Mouse (Mus musculus): ENCODE results near the gene Stpg2. TPM values are rescaled to one million over a fixed set of nuclear protein-coding genes. Genes with fewer than 3 reads are reported as not detected.
A peak's percentile ranks its signal among the peaks of the same experiment; 100 is the strongest.

Stpg2 gene
- polyA plus RNA-seq, 1 experiment from 2014 or later, result 0.19 TPM

DNA sequence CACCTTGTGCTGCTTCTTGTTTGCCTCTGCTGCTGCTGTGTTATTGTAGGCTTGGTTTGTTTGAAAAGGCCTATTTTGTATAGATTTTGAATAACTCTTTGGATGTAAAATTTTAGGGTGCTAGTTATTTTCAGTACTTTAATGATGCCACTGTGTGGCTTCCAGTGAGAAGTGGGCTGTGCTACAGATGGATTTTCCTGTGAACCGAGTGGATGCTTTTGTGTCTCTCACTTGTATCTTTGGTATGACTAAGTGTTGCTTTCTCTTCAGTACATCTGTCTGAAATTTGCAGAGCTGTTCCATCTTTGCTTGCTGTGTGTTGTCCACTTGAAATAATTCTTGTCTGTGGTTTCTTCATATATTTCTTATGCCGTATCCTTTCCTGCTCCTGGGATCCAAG is 106.2 kb downstream of the Stpg2 start:
- DNase-seq (ENCODE audit: low spot score), result no peak
- H3K27me3 ChIP-seq (ENCODE audit: control insufficient read depth, insufficient read depth, low read length), result no peaks in the 10 kb centered on the region
- no peaks in the 10 kb centered on the region for H3K36me3 ChIP-seq (ENCODE audit: control insufficient read depth, insufficient read depth, low read length)
- H3K9ac ChIP-seq (ENCODE audit: low read length), result no peak overlapping the region
- 83% methylated on average over 2 of the region's 2 CpGs for WGBS
- H3K4me2 ChIP-seq (ENCODE audit: low read depth), result no peak overlapping the region
- no peak overlapping the region for H3K27ac ChIP-seq (ENCODE audit: low read depth, low read length)
- H3K4me1 ChIP-seq (ENCODE audit: control insufficient read depth, insufficient read depth, low read length), result no peaks in the 10 kb centered on the region
- no peak for ATAC-seq (ENCODE audit: insufficient read depth, low FRiP score, low TSS enrichment)
- no peaks in the 10 kb centered on the region for H3K9me3 ChIP-seq (ENCODE audit: control insufficient read depth, low read length)
- no peak overlapping the region for H3K4me3 ChIP-seq (ENCODE audit: low read depth, low read length)

DNA sequence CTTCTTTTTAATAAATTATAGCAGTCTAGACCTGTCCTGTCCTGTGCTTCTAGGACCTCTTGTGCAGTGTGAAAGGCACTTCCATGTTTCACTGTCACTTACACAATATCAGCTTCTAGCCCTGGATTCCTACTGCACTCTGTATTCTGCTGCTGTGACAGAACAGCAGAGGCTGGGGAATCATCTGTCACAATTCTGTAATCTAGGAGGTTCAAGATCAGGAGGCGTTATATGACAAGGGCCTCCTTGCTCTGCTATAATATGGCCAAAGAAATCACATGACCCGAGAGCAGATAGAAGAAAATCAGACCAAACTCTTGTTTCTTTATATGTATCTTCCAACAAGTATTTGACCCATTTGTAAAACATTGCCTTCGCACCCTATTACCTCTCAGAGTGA is 175.0 kb downstream of the Stpg2 start:
- no peak for ATAC-seq (ENCODE audit: insufficient read depth, low FRiP score, low TSS enrichment)
- Histone ChIP-seq H3K4me3 (ENCODE audit: low read depth, low read length) (no peak overlapping the region), H3K9ac (ENCODE audit: low read length) (no peak overlapping the region), H3K27me3 (ENCODE audit: control insufficient read depth, insufficient read depth, low read length) (no peaks in the 10 kb centered on the region), H3K9me3 (ENCODE audit: control insufficient read depth, low read length) (no peaks in the 10 kb centered on the region), H3K4me2 (ENCODE audit: low read depth) (no peak overlapping the region), H3K4me1 (ENCODE audit: control insufficient read depth, insufficient read depth, low read length) (no peaks in the 10 kb centered on the region), H3K36me3 (ENCODE audit: control insufficient read depth, insufficient read depth, low read length) (no peaks in the 10 kb centered on the region), H3K27ac (ENCODE audit: low read depth, low read length) (no peak overlapping the region)
- WGBS, result 96% methylated on average over 3 of the region's 3 CpGs
- DNase-seq (ENCODE audit: low spot score), result no peak

DNA sequence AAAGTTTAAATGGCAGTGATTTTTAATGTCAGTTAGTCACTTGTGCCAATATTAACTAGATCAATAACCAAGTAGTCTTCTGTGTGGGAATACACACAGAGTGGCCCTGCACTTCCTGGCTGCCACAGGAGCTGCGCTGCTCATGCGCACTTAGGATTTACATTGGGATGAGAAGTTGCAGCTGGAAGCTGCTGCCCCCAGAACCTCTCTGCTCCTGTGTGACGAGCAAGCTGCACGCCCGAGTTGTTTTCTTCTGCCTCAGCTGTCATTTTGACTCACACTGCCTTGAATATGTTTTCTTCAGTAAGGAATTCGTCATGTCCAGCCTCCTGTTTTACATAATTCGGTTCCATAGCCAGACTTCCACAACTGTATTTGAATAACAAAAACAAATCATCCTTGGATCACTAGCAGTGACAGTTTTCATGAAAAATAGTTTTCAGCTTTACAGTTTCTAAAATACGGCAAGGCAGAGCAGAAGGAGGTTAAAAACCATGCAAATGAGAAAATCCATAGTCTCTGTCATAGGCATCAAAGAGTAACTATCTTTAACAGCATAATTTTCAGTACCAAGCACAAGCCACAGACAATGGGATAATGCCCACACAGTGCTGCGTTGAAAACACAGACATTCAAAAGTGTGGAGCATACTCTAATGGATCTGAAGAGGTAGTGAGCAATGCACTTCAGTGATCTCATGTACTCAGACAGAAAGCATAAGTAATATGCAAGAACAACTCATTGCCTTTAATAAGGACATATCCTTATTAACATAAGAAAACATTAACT is 191.8 kb downstream of the Stpg2 start:
- no peaks in the 10 kb centered on the region for H3K4me1 ChIP-seq (ENCODE audit: control insufficient read depth, insufficient read depth, low read length)
- no peaks in the 10 kb centered on the region for H3K9me3 ChIP-seq (ENCODE audit: control insufficient read depth, low read length)
- no peak overlapping the region for H3K9ac ChIP-seq (ENCODE audit: low read length)
- H3K4me3 ChIP-seq (ENCODE audit: low read depth, low read length), result no peak overlapping the region
- DNase-seq (ENCODE audit: low spot score) (peak; percentile 13), ATAC-seq (ENCODE audit: insufficient read depth, low FRiP score, low TSS enrichment) (no peak)
- WGBS, result 64% methylated on average over 9 of the region's 9 CpGs
- H3K4me2 ChIP-seq (ENCODE audit: low read depth), result no peak overlapping the region
- no peak overlapping the region for H3K27ac ChIP-seq (ENCODE audit: low read depth, low read length)
- no peaks in the 10 kb centered on the region for H3K27me3 ChIP-seq (ENCODE audit: control insufficient read depth, insufficient read depth, low read length)
- H3K36me3 ChIP-seq (ENCODE audit: control insufficient read depth, insufficient read depth, low read length), result no peaks in the 10 kb centered on the region

DNA sequence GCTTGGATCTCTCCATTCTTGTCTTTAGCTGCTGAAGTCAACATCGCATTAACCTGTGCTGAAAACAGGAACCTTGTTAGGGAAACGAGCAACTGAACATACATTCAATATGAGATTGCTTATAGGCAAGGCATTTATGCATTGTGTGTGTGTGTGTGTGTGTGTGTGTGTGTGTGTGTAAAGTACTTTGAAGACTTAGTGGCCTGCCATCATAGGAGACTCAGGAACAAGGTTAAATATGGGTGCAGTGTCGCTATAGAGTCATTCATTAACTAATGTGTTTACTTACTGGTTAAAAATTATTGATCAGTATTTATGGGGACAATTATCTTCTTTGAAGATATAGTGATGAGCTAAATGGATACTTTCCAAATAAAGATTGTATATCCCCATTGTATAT is 199.2 kb downstream of the Stpg2 start:
- DNase-seq (ENCODE audit: low spot score) (no peak), ATAC-seq (ENCODE audit: insufficient read depth, low FRiP score, low TSS enrichment) (no peak)
- Histone ChIP-seq H3K27ac (ENCODE audit: low read depth, low read length) (no peak overlapping the region), H3K36me3 (ENCODE audit: control insufficient read depth, insufficient read depth, low read length) (no peaks in the 10 kb centered on the region), H3K9ac (ENCODE audit: low read length) (no peak overlapping the region), H3K4me2 (ENCODE audit: low read depth) (no peak overlapping the region), H3K4me1 (ENCODE audit: control insufficient read depth, insufficient read depth, low read length) (no peaks in the 10 kb centered on the region), H3K27me3 (ENCODE audit: control insufficient read depth, insufficient read depth, low read length) (no peaks in the 10 kb centered on the region), H3K4me3 (ENCODE audit: low read depth, low read length) (no peak overlapping the region), H3K9me3 (ENCODE audit: control insufficient read depth, low read length) (no peaks in the 10 kb centered on the region)
- WGBS, result 92% methylated on average over 3 of the region's 3 CpGs

DNA sequence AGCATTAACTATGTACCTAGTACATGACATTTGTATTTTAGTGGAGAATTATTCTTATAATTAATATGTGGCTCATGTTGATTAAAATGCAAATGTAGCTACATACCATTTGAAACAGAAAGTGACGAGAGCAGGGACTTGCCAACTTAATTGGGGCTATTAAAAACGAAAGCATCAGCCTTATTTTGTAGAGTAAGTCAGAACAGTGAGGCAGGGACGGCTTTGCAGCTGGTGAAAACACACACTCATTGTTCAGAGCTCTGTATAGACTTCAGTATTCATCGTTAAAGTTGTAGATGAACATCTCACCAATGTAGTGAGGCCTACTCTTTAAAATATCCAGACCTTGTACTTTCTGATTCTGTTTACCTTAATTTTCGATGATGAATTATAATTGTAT is 213.6 kb downstream of the Stpg2 start:
- ATAC-seq (ENCODE audit: insufficient read depth, low FRiP score, low TSS enrichment) (no peak), DNase-seq (ENCODE audit: low spot score) (no peak)
- whole genome bisulfite sequencing, result 71% methylated on average over 5 of the region's 5 CpGs
- no peaks in the 10 kb centered on the region for H3K36me3 ChIP-seq (ENCODE audit: control insufficient read depth, insufficient read depth, low read length)
- H3K4me3 ChIP-seq (ENCODE audit: low read depth, low read length), result no peak overlapping the region
- no peak overlapping the region for H3K4me2 ChIP-seq (ENCODE audit: low read depth)
- H3K27me3 ChIP-seq (ENCODE audit: control insufficient read depth, insufficient read depth, low read length), result no peaks in the 10 kb centered on the region
- no peaks in the 10 kb centered on the region for H3K9me3 ChIP-seq (ENCODE audit: control insufficient read depth, low read length)
- H3K9ac ChIP-seq (ENCODE audit: low read length), result no peak overlapping the region
- H3K4me1 ChIP-seq (ENCODE audit: control insufficient read depth, insufficient read depth, low read length), result no peaks in the 10 kb centered on the region
- no peak overlapping the region for H3K27ac ChIP-seq (ENCODE audit: low read depth, low read length)

DNA sequence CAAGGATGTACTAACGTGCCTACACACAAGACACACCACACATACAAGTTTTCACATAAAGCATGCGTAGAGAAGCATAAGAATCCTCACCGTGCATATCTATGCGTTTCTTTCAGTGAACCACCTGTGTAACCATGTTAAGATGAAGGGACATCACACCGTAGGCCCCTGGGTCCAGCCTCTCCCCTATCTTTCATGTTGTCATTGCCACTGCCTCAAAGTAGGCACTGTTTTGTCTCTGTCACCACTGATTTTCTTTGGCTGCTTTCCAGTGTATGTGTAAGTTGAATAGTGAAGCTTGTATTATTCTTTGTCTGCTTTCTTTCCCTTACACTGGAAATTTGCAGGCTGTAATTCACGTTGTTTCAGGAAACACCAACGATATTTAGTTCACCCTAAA is 236.7 kb downstream of the Stpg2 start:
- DNase-seq (ENCODE audit: low spot score), result no peak
- 87% methylated on average over 7 of the region's 7 CpGs for WGBS
- H3K27me3 ChIP-seq (ENCODE audit: control insufficient read depth, insufficient read depth, low read length), result no peaks in the 10 kb centered on the region
- H3K36me3 ChIP-seq (ENCODE audit: control insufficient read depth, insufficient read depth, low read length), result no peaks in the 10 kb centered on the region
- ATAC-seq (ENCODE audit: insufficient read depth, low FRiP score, low TSS enrichment), result no peak
- no peak overlapping the region for H3K27ac ChIP-seq (ENCODE audit: low read depth, low read length)
- no peak overlapping the region for H3K4me2 ChIP-seq (ENCODE audit: low read depth)
- no peak overlapping the region for H3K9ac ChIP-seq (ENCODE audit: low read length)
- H3K9me3 ChIP-seq (ENCODE audit: control insufficient read depth, low read length), result no peaks in the 10 kb centered on the region
- no peaks in the 10 kb centered on the region for H3K4me1 ChIP-seq (ENCODE audit: control insufficient read depth, insufficient read depth, low read length)
- no peak overlapping the region for H3K4me3 ChIP-seq (ENCODE audit: low read depth, low read length)

DNA sequence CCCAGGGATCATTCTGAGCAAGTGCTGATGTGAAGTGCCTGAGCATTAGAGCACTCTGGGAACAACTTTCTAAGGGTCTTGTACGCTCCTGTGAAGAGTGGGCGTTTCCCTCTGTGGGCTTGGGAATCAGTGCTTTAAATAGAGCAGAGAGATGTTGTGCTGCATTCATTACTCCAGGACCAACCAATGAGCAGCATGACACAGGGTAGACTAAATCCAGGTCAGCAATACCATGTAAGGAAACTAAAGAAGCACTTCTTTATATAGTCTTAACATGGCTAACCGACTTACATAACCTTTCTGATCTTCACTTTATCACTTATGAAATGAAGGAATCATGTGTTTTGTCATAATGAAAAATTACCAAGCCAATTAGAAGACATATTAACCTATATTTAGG is 290.4 kb downstream of the Stpg2 start:
- Histone ChIP-seq H3K27ac (ENCODE audit: low read depth, low read length) (no peak overlapping the region), H3K9ac (ENCODE audit: low read length) (no peak overlapping the region), H3K36me3 (ENCODE audit: control insufficient read depth, insufficient read depth, low read length) (no peaks in the 10 kb centered on the region), H3K4me1 (ENCODE audit: control insufficient read depth, insufficient read depth, low read length) (no peaks in the 10 kb centered on the region), H3K9me3 (ENCODE audit: control insufficient read depth, low read length) (no peaks in the 10 kb centered on the region), H3K4me2 (ENCODE audit: low read depth) (no peak overlapping the region), H3K4me3 (ENCODE audit: low read depth, low read length) (no peak overlapping the region), H3K27me3 (ENCODE audit: control insufficient read depth, insufficient read depth, low read length) (no peaks in the 10 kb centered on the region)
- 75% methylated on average over 3 of the region's 3 CpGs for WGBS
- ATAC-seq (ENCODE audit: insufficient read depth, low FRiP score, low TSS enrichment) (no peak), DNase-seq (ENCODE audit: low spot score) (no peak)

DNA sequence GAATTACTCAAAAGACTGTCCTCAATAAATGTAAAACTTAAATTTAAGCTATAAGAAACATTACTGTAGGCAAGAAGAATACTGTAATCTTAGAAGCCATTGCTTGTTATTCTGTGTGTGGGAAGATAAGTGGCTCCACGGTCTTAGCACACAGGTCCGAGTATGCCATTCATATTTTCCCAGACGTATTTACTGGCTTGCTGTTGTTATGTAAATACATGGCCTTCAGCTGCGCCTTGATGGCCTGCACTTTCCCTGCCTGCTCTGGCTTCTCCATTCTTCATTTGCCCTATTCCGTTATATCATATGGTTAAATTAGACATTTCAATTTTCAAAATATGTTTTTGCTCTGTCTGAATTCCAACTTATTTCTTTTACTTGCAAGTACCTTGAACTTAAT is 296.7 kb downstream of the Stpg2 start:
- Histone ChIP-seq H3K4me1 (ENCODE audit: control insufficient read depth, insufficient read depth, low read length) (no peaks in the 10 kb centered on the region), H3K27ac (ENCODE audit: low read depth, low read length) (no peak overlapping the region), H3K36me3 (ENCODE audit: control insufficient read depth, insufficient read depth, low read length) (no peaks in the 10 kb centered on the region), H3K27me3 (ENCODE audit: control insufficient read depth, insufficient read depth, low read length) (no peaks in the 10 kb centered on the region), H3K4me3 (ENCODE audit: low read depth, low read length) (no peak overlapping the region), H3K9ac (ENCODE audit: low read length) (no peak overlapping the region), H3K9me3 (ENCODE audit: control insufficient read depth, low read length) (no peaks in the 10 kb centered on the region), H3K4me2 (ENCODE audit: low read depth) (no peak overlapping the region)
- 59% methylated on average over 5 of the region's 5 CpGs for WGBS
- no peak for DNase-seq (ENCODE audit: low spot score)
- ATAC-seq (ENCODE audit: insufficient read depth, low FRiP score, low TSS enrichment), result no peak

DNA sequence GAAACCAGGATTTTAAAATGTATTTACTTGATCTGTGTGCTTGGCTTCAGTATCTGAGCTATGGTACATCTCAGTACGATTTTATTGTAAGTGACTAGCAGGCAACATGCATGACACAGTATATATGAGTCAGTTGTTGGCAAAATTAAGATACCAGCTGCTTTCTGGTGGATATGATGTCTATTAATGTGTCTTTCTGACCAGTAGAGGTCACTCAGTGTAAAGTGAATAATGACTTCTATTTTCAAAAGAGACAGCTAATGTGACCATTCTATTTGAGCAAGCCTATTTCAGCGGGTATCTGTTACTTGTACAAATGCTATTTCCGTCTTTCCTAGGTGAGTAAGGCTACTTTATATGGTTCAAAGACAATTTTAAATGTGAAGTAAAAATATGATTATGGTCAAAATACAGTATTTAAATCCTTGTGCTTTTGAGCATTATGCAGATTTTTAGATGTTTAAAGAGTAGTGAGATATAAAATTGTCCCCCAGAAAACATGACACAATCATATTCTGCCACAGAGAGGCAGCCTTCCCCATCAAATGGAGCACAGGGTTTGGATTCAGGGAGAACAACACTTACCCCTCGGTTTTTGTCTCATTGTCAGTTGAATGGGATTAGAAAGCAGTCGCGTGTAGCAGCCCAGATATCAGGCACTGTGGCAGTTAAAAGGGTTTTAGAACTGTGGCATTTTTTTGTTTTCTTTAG is 303.9 kb downstream of the Stpg2 start:
- ATAC-seq (ENCODE audit: insufficient read depth, low FRiP score, low TSS enrichment), result peak; percentile 64
- H3K27ac ChIP-seq (ENCODE audit: low read depth, low read length), result no peak overlapping the region
- H3K9ac ChIP-seq (ENCODE audit: low read length), result no peak overlapping the region
- no peaks in the 10 kb centered on the region for H3K27me3 ChIP-seq (ENCODE audit: control insufficient read depth, insufficient read depth, low read length)
- WGBS, result 46% methylated on average over 6 of the region's 6 CpGs
- no peaks in the 10 kb centered on the region for H3K9me3 ChIP-seq (ENCODE audit: control insufficient read depth, low read length)
- DNase-seq (ENCODE audit: low spot score), result peak; percentile 44
- H3K4me1 ChIP-seq (ENCODE audit: control insufficient read depth, insufficient read depth, low read length), result no peaks in the 10 kb centered on the region
- no peak overlapping the region for H3K4me2 ChIP-seq (ENCODE audit: low read depth)
- H3K36me3 ChIP-seq (ENCODE audit: control insufficient read depth, insufficient read depth, low read length), result no peaks in the 10 kb centered on the region
- no peak overlapping the region for H3K4me3 ChIP-seq (ENCODE audit: low read depth, low read length)
